Mouse (Mus musculus) testis, adult 2 months (tissue): ENCODE measurements around the gene D930007J09Rik.

ENCODE experiments used
- CTCF ChIP-seq: fragments of 200-500 bp; IDR thresholded peaks from 2 replicates; pipeline ENCODE4 v1.5.1; 2012; ENCODE audit warnings: low read depth, mild to moderate bottlenecking, inconsistent platforms, low read length, moderate library complexity; ENCODE audit not compliant: control insufficient read depth, insufficient read depth, insufficient replicate concordance
- POLR2A ChIP-seq: fragments of 200-500 bp; IDR thresholded peaks from 2 replicates; pipeline ENCODE4 v1.6.1; 2012; ENCODE audit warnings: low read depth, mild to moderate bottlenecking, inconsistent platforms, low read length, moderate library complexity; ENCODE audit not compliant: control insufficient read depth

DNA sequence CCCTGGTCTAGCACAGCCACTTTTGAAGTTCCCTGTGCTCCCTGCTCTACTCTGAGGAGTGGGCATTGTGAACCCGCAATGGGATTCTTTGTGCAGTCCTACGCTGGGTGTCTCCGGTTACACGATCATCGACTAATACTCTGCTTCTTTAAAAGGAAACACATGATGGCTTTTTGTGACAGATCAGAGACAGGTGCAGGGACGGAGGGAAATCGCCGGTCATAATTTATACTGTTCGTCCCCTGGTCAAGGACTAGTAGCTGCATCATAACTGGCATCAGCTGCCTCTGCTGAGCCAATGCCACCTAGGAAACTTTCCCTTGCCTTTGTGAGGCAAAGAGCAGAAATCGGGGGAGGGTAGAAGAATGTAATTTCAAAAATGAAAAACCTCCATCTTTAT, 26.3 kb downstream of the D930007J09Rik start:
- TF ChIP-seq CTCF (no peak), POLR2A (no peak)
